Mouse (Mus musculus) liver, embryonic 12.5 days (tissue): ENCODE results near the gene Plcb4. TPM values are rescaled to one million over a fixed set of nuclear protein-coding genes. Genes with fewer than 3 reads are reported as not detected.
A peak's percentile ranks its signal among the peaks of the same experiment; 100 is the strongest.

Source experiments
- ATAC-seq: fragments of 200-750 bp; cut with Nextera tagmentation; 2 replicates; pipeline ENCODE4 v1.8.0; 2017; ENCODE audit warnings: moderate number of reproducible peaks, mild to moderate bottlenecking, moderate library complexity
- H3K27ac ChIP-seq: fragments of 300-500 bp; sonication (generic); 2 replicates; pipeline ENCODE4 v1.5.1; 2016; ENCODE audit warnings: mild to moderate bottlenecking
- H3K27me3 ChIP-seq: fragments of 300-500 bp; sonication (generic); replicated peaks from 2 replicates; pipeline ENCODE4 v1.6.1; 2016; ENCODE audit warnings: mild to moderate bottlenecking, moderate library complexity
- H3K36me3 ChIP-seq: fragments of 300-500 bp; sonication (generic); 2 replicates; pipeline ENCODE4 v1.6.1; 2016; ENCODE audit warnings: mild to moderate bottlenecking, moderate library complexity
- H3K4me1 ChIP-seq: fragments of 300-500 bp; sonication (generic); 2 replicates; pipeline ENCODE4 v1.6.1; 2016
- H3K4me2 ChIP-seq: fragments of 300-500 bp; sonication (generic); 2 replicates; pipeline ENCODE4 v1.6.1; 2016; ENCODE audit warnings: mild to moderate bottlenecking, moderate library complexity
- H3K4me3 ChIP-seq: fragments of 300-500 bp; sonication (generic); 2 replicates; pipeline ENCODE4 v1.5.1; 2016; ENCODE audit warnings: mild to moderate bottlenecking, moderate library complexity
- H3K9ac ChIP-seq: fragments of 300-500 bp; sonication (generic); 2 replicates; pipeline ENCODE4 v1.6.1; 2016; ENCODE audit warnings: mild to moderate bottlenecking, moderate library complexity
- H3K9me3 ChIP-seq: fragments of 300-500 bp; sonication (generic); replicated peaks from 2 replicates; pipeline ENCODE4 v1.6.1; 2016; ENCODE audit warnings: mild to moderate bottlenecking, moderate library complexity
- WGBS: fragments of 180-500 bp; shearing (Covaris S2); methylation state at CpG from one replicate; pipeline ENCODE4 v1.1.7; 2016; ENCODE audit not compliant: insufficient replicate concordance; 5-methylcytosine and 5-hydroxymethylcytosine counted together
- polyA plus RNA-seq: library from polyadenylated mRNA; unstranded; fragments of >200 nt; fragmentation: Nextera tagmentation; extraction: Ambion mirVana; gene quantifications from 2 replicates; pipeline ENCODE4 v1.2.1, GENCODE M21; 2016

Gene Plcb4
- 5.1 and 5.8 TPM in 2 replicates for polyA plus RNA-seq

DNA sequence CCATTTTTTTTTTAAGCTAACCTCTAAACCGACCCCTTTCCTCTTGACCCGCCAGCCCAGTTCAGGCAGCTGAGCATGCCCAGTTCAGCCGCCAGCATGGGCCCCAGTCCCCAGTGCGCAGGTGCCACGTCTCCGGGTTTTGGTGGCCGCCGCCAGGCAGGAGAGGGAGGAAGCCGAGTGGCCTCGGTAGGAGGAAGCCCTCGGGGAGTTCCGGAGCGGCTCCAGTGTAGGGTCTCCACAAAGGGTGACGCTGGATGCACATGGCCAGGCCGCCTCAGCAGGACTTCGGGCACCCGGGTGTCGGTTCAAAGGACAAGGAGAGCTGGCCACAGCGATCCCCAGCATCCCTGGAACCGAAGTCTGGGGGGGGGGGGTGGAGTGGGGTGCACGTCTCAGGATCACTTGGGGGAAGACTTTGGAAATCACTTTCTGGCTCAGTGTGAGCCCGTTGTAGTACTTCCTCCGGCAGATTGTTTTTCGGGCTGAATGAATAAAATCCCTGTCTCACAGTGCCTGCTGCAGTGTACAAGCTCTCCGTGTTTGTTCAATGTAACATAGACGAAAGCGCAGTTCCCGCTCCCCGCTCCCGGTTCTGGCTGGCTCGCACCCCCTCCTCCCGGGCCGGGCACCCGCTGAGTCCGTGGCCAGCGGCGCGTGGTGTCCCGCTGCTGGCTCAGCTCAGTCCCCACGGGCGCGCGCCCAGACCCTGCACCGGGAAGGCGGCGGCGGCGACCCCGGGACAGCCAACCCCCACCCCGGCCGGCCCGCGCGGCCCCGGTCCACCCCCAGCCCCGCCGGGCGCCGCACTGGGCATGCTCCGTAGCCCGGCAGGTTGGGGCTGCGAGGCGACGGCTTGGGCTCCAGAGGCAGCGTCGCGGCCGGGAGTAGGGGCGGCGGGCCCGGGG lies at the start of gene Plcb4:
Plcb4 (plus strand) TSS at position 526 of the 905 bp plus-strand sequence.
- Histone ChIP-seq H3K4me2 (peak within 1 kb of the TSS; percentile 94), H3K9me3 (no peaks in the 10 kb centered on the region), H3K27me3 (peaks cover 11% of the 10 kb centered on the region), H3K4me1 (no peaks in the 10 kb centered on the region), H3K36me3 (no peaks in the 10 kb centered on the region), H3K9ac (peak within 1 kb of the TSS; percentile 85), H3K4me3 (peak within 1 kb of the TSS; percentile 76), H3K27ac (peak within 1 kb of the TSS; percentile 81)
- peak; percentile 86 for ATAC-seq
- under 1% methylated on average over 65 of the region's 71 CpGs for WGBS

DNA sequence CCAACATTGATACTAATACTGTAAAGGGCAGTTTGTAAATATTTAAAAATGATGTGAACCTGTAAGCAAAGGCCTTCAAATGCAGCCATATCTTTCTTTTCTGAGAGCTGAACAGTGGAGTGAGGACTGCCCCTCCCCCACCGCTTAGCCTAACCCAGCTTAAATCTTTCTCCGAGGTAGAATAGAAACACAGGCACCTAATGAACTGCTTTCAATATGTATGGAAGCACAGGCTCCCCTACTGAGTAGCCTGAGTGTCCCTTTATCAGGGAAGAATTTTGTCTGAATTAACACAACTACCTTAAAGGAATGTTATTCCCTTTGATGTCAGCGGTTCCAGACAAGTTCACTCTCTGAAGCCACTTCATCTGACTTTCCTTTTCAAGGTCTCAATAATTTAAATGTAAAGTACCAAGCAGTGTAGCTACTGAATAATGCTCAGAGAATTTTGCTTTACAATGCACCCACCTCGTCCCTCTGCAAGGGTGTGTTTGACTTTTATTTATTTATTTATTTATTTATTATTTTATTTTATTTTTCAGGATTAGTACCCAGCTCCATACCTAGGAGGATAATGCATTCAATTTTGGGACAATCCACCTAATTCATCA lies 44.1 kb upstream of the Plcb4 start:
- 46% methylated on average over 4 of the region's 4 CpGs for WGBS
- Histone ChIP-seq H3K4me2 (no peak overlapping the region), H3K4me1 (no peaks in the 10 kb centered on the region), H3K9me3 (no peaks in the 10 kb centered on the region), H3K36me3 (no peaks in the 10 kb centered on the region), H3K27ac (no peak overlapping the region), H3K9ac (no peak overlapping the region), H3K27me3 (no peaks in the 10 kb centered on the region), H3K4me3 (no peak overlapping the region)
- ATAC-seq: no peak

DNA sequence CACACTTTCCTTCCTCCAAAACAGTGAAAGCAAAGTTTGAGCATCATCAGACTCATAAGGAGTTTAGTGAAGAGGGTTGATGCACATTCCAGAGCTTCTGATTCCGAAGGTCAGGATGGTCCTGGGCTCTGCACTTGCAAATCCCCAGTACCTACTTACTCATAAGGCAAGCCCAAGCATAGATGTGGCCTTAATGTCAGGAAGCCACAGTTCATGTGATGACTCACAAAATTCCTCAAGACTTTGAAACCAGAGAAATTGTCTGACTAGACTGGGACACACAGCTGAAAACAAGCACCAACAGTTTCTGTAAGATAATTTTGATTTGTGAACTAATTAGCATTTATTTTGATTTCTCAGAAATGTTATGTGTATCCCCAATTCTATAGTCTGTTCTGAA lies 42.7 kb upstream of the Plcb4 start:
- Histone ChIP-seq H3K27me3 (no peaks in the 10 kb centered on the region), H3K4me1 (no peaks in the 10 kb centered on the region), H3K36me3 (no peaks in the 10 kb centered on the region), H3K9me3 (no peaks in the 10 kb centered on the region), H3K9ac (no peak overlapping the region), H3K4me2 (no peak overlapping the region), H3K27ac (no peak overlapping the region), H3K4me3 (no peak overlapping the region)
- WGBS: 53% methylated on average over 1 of the region's 1 CpGs
- ATAC-seq: no peak

DNA sequence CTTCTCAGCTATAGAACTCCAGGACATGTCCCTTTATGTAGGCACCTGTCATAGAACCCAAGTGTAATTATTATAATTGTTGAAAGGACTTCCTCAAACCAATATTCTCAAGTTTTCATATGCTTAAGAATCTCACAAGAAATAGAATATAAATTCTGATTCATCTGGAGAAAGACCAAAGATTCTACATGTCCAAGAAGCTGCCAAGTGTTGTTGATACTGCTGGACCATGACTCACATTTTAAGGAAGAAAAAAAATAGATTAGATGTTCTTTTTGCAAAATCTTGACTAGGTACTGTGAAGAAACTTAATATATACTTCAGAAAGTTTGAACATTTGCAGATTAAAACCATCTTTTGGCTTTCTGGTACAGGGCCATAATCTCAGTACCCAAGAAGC lies 40.3 kb upstream of the Plcb4 start:
- Histone ChIP-seq H3K27ac (no peak overlapping the region), H3K4me1 (no peaks in the 10 kb centered on the region)
- no peak for ATAC-seq

DNA sequence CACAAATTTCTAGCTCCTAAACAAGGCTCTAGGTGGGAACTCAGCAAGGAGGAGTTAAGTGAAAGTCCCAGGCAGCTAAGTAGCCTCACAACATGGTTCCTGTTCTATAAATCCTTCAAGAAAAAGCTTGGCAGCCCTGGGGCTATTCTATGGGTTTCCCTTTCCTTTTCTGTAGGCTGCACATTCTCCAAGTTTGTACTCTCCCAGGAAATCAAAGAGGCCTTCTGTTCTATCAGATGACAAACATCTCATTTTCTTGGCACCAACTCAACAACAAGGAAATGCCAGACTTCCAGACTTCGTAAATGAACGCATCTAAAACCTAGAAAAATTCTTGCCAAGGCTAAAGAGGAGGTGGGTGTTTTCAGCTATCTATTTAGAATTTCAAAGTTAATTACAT lies 38.9 kb upstream of the Plcb4 start:
- H3K9me3 ChIP-seq: no peaks in the 10 kb centered on the region
- ATAC-seq: no peak
- no peaks in the 10 kb centered on the region for H3K36me3 ChIP-seq
- no peak overlapping the region for H3K27ac ChIP-seq
- H3K4me2 ChIP-seq: no peak overlapping the region
- no peaks in the 10 kb centered on the region for H3K27me3 ChIP-seq
- no peak overlapping the region for H3K4me3 ChIP-seq
- WGBS: 50% methylated on average over 2 of the region's 2 CpGs
- H3K9ac ChIP-seq: no peak overlapping the region
- no peaks in the 10 kb centered on the region for H3K4me1 ChIP-seq

More for the DNA sequence above, 40.3 kb upstream of the Plcb4 start:
- Histone ChIP-seq H3K4me2 (no peak overlapping the region), H3K4me3 (no peak overlapping the region), H3K9me3 (no peaks in the 10 kb centered on the region), H3K27me3 (no peaks in the 10 kb centered on the region), H3K9ac (no peak overlapping the region), H3K36me3 (no peaks in the 10 kb centered on the region)

DNA sequence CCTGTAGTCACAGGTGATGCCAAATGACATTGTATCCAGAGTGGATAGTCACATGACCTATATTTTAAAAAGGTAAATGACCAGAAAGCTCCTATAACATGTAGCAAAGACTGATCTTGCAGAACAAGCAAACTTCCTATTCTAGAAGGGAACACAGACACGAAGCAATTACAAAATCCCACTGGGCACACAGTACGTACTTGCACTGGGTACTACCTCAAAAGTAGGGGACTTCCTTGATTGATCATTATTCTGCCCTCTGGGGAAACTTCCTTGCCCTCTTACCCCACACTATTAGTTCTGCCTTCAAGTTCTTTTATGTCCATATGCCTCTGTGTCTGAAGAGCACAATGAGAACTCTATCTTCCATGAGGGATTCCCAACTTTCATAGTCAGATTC lies 31.0 kb upstream of the Plcb4 start:
- H3K36me3 ChIP-seq: no peaks in the 10 kb centered on the region
- no peak overlapping the region for H3K4me3 ChIP-seq
- no peaks in the 10 kb centered on the region for H3K27me3 ChIP-seq
- H3K4me2 ChIP-seq: no peak overlapping the region
- H3K27ac ChIP-seq: no peak overlapping the region
- 80% methylated on average over 2 of the region's 2 CpGs for WGBS
- no peaks in the 10 kb centered on the region for H3K9me3 ChIP-seq
- no peak for ATAC-seq
- H3K9ac ChIP-seq: no peak overlapping the region
- no peaks in the 10 kb centered on the region for H3K4me1 ChIP-seq

DNA sequence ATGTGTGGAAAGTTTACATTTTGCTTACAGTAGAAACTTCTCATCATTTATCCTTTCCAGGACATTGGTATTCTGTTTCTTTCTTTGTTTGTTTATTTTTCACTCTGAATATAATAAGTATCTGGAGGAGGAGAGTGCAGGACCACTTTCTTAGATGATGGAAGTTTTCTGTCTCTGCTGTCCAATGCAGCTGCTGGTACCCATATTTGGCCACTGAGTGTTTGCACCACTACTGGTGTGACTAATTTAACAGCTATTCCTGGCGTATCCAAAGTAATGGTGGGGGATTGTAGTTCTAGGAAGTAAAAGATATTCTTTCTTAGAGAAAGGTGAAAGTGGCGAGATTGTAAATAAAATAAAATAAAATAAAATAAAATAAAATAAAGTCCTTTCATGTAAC lies 21.6 kb upstream of the Plcb4 start:
- no peak for ATAC-seq
- 69% methylated on average over 2 of the region's 2 CpGs for WGBS
- no peak overlapping the region for H3K9ac ChIP-seq

DNA sequence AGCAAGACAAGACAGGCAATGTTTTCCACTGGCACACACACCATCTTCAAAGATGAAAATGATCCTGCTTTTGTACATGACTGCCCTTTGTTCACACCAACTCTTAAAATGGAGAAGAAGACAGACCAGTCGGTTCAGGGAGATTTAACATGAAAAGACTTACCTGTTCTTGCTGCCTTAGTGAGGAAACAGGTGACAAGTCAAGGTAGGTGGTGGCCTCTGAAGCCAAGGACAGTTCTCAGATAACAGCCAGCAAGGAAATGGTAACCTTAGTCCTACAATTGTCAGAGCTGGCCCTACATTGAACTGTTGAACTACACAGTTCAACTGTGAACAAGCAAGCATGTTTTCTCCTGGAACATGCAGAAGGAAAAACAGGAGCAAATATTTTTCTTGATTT lies 17.8 kb upstream of the Plcb4 start:
- no peaks in the 10 kb centered on the region for H3K27me3 ChIP-seq
- H3K4me2 ChIP-seq: no peak overlapping the region
- no peaks in the 10 kb centered on the region for H3K4me1 ChIP-seq
- no peak overlapping the region for H3K4me3 ChIP-seq
- no peak overlapping the region for H3K27ac ChIP-seq
- no peaks in the 10 kb centered on the region; the same call in 1 of the 2 replicates for H3K9me3 ChIP-seq
- ATAC-seq: no peak
- 57% methylated on average over 1 of the region's 1 CpGs for WGBS
- H3K9ac ChIP-seq: no peak overlapping the region
- H3K36me3 ChIP-seq: no peaks in the 10 kb centered on the region

More for the DNA sequence above, 21.6 kb upstream of the Plcb4 start:
- no peaks in the 10 kb centered on the region for H3K27me3 ChIP-seq
- no peaks in the 10 kb centered on the region for H3K36me3 ChIP-seq
- H3K27ac ChIP-seq: no peak overlapping the region
- H3K4me3 ChIP-seq: no peak overlapping the region
- no peak overlapping the region for H3K4me2 ChIP-seq
- H3K9me3 ChIP-seq: no peaks in the 10 kb centered on the region
- no peaks in the 10 kb centered on the region for H3K4me1 ChIP-seq

DNA sequence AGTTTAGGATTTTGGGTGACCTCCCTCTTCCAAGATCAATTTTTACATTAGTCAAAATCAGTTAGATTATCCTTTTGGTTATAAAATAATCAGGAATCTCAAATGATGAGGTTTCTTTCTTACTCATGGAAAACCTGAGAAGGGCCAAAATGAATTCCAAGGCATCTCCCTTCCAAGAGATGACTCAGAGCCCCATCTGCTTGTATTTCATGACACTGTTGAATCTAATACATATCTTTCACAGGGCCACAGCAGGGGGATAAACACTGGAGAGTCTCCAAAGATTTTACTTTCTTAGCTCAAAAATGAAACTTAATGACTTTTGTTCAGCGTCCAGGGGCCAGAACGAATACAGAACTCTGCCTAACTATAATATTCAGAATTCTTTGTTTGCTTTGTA lies 17.2 kb upstream of the Plcb4 start:
- Histone ChIP-seq H3K36me3 (no peaks in the 10 kb centered on the region), H3K4me3 (no peak overlapping the region), H3K9me3 (no peaks in the 10 kb centered on the region; the same call in 1 of the 2 replicates), H3K4me1 (no peaks in the 10 kb centered on the region), H3K27me3 (no peaks in the 10 kb centered on the region), H3K4me2 (no peak overlapping the region), H3K27ac (no peak overlapping the region), H3K9ac (no peak overlapping the region)
- WGBS: 78% methylated on average over 2 of the region's 2 CpGs
- no peak for ATAC-seq

DNA sequence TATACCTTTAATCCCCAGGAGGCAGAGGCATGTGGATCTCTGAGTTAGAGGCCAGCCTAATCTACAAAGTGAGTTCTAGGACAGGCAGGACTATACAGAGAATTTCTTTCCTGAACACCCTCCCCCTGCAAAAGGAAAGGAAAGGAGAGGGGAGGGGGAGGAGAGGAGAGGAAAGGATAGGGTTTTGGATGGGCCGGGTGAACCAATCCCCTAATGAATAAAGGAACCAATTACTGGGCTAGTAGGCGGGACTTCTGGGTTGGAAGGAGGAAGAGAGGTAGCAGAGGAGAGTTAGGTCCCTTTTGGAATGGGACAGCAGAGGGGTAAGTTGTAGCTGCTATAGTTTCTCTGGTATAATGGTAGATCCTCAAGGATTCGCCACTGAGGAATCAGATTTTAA lies 12.6 kb upstream of the Plcb4 start:
- Histone ChIP-seq H3K27me3 (no peaks in the 10 kb centered on the region), H3K27ac (no peak overlapping the region), H3K4me3 (no peak overlapping the region), H3K9ac (no peak overlapping the region), H3K36me3 (no peaks in the 10 kb centered on the region), H3K4me2 (no peak overlapping the region), H3K4me1 (no peaks in the 10 kb centered on the region), H3K9me3 (no peaks in the 10 kb centered on the region; the same call in 1 of the 2 replicates)
- ATAC-seq: no peak
- 56% methylated on average over 3 of the region's 3 CpGs for whole genome bisulfite sequencing

DNA sequence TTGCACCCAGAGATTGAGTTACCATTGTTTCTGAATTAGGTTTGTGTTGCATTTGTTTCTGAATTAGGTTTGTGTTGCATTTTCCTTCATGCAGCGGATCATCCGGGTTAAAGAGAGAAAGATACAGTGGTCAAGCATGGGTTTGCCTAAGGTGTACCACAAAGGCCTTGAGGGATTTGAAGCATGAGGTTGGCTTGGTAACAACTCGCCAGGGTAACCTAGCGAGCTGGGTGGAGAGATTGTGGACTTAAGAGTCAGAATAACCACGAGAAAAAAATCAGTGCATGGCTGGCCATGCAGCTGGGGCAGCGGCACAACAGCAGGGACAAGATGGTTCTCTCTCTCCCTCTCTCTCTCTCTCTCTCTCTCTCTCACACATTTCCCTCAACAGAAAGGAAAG lies 12.2 kb upstream of the Plcb4 start:
- no peak overlapping the region for H3K4me3 ChIP-seq
- no peaks in the 10 kb centered on the region for H3K36me3 ChIP-seq
- no peak overlapping the region for H3K9ac ChIP-seq
- ATAC-seq: no peak
- WGBS: 73% methylated on average over 6 of the region's 6 CpGs
- H3K4me1 ChIP-seq: no peaks in the 10 kb centered on the region
- no peaks in the 10 kb centered on the region; the same call in 1 of the 2 replicates for H3K9me3 ChIP-seq
- H3K27me3 ChIP-seq: no peaks in the 10 kb centered on the region
- H3K4me2 ChIP-seq: no peak overlapping the region
- no peak overlapping the region for H3K27ac ChIP-seq

DNA sequence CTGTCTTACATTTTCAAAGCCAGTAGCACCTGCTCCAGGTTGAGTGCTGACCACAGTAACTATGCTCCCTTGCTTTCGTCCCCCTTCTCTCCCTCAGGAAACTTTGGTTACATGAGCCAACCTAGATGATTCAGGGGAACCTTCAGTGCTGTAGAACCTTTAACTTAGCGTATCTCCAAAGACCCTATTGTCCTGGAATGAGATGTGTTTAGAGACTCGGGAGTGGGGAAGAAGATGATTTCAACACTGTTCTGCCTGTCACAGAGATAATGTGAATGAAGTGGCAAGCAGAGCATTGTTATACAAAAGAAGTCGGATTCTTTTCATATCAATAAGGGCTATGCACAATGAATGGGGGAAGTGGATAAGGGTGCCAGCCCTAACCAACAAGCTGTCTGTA lies 10.8 kb upstream of the Plcb4 start:
- ATAC-seq: no peak
- H3K4me1 ChIP-seq: no peaks in the 10 kb centered on the region
- no peak overlapping the region for H3K4me2 ChIP-seq
- no peak overlapping the region for H3K9ac ChIP-seq
- no peak overlapping the region for H3K4me3 ChIP-seq
- H3K36me3 ChIP-seq: no peaks in the 10 kb centered on the region
- H3K9me3 ChIP-seq: no peaks in the 10 kb centered on the region
- 48% methylated on average over 4 of the region's 4 CpGs for WGBS
- no peak overlapping the region for H3K27ac ChIP-seq
- no peaks in the 10 kb centered on the region for H3K27me3 ChIP-seq
